Mouse (Mus musculus) heart, embryonic 12.5 days (tissue): ENCODE results near the gene Rasip1. TPM values are rescaled to one million over a fixed set of nuclear protein-coding genes. Genes with fewer than 3 reads are reported as not detected.
A peak's percentile ranks its signal among the peaks of the same experiment; 100 is the strongest.

Source experiments
- ATAC-seq: fragments of 200-750 bp; cut with Nextera tagmentation; 2 replicates; pipeline ENCODE4 v1.8.0; 2017; ENCODE audit warnings: moderate TSS enrichment, moderate library complexity; ENCODE audit not compliant: insufficient number of reproducible peaks, low FRiP score
- H3K27ac ChIP-seq: fragments of 300-500 bp; sonication (generic); 2 replicates; pipeline ENCODE4 v1.5.1; 2016; ENCODE audit warnings: mild to moderate bottlenecking, moderate library complexity; ENCODE audit not compliant: poor library complexity, severe bottlenecking
- H3K27me3 ChIP-seq: fragments of 300-500 bp; sonication (generic); replicated peaks from 2 replicates; pipeline ENCODE4 v1.6.1; 2016; ENCODE audit warnings: mild to moderate bottlenecking, moderate library complexity
- H3K36me3 ChIP-seq: fragments of 300-500 bp; sonication (generic); 2 replicates; pipeline ENCODE4 v1.6.1; 2016; ENCODE audit warnings: mild to moderate bottlenecking, moderate library complexity
- H3K4me1 ChIP-seq: fragments of 300-500 bp; sonication (generic); replicated peaks from 2 replicates; pipeline ENCODE4 v1.6.1; 2016; ENCODE audit warnings: mild to moderate bottlenecking
- H3K4me2 ChIP-seq: fragments of 300-500 bp; sonication (generic); 2 replicates; pipeline ENCODE4 v1.6.1; 2016; ENCODE audit warnings: mild to moderate bottlenecking, moderate library complexity
- H3K4me3 ChIP-seq: fragments of 300-500 bp; sonication (generic); 2 replicates; pipeline ENCODE4 v1.5.1; 2016; ENCODE audit warnings: mild to moderate bottlenecking
- H3K9ac ChIP-seq: fragments of 300-500 bp; sonication (generic); 2 replicates; pipeline ENCODE4 v1.6.1; 2016; ENCODE audit warnings: mild to moderate bottlenecking, moderate library complexity
- H3K9me3 ChIP-seq: fragments of 300-500 bp; sonication (generic); replicated peaks from 2 replicates; pipeline ENCODE4 v1.6.1; 2016; ENCODE audit warnings: mild to moderate bottlenecking, moderate library complexity
- WGBS: fragments of 180-500 bp; shearing (Covaris S2); methylation state at CpG from one replicate; pipeline ENCODE4 v1.1.7; 2016; 5-methylcytosine and 5-hydroxymethylcytosine counted together
- polyA plus RNA-seq: library from polyadenylated mRNA; unstranded; fragments of >200 nt; fragmentation: Nextera tagmentation; extraction: Ambion mirVana; gene quantifications from 2 replicates; pipeline ENCODE4 v1.2.1, GENCODE M21; 2016

Gene Rasip1
- polyA plus RNA-seq, 1 experiment from 2014 or later: 36.1 TPM

GRCm38 (mm10) chr7:45677627-45678295, 50.5 kb downstream of the Rasip1 start:
- ATAC-seq: no peak
- peaks cover 26% of the 10 kb centered on the region for H3K4me1 ChIP-seq
- H3K36me3 ChIP-seq: no peaks in the 10 kb centered on the region
- H3K4me2 ChIP-seq: no peak overlapping the region
- H3K27me3 ChIP-seq: no peaks in the 10 kb centered on the region
- no peaks in the 10 kb centered on the region for H3K9me3 ChIP-seq
- no peak overlapping the region for H3K9ac ChIP-seq
- no peak overlapping the region for H3K4me3 ChIP-seq
- no peak overlapping the region for H3K27ac ChIP-seq
- WGBS: 65% methylated on average over 7 of the region's 7 CpGs

GRCm38 (mm10) chr7:45678513-45678912, 51.2 kb downstream of the Rasip1 start:
- no peak overlapping the region for H3K9ac ChIP-seq
- 89% methylated on average over 14 of the region's 14 CpGs for WGBS

GRCm38 (mm10) chr7:45679966-45680621, 52.8 kb downstream of the Rasip1 start:
- Histone ChIP-seq H3K27me3 (peaks cover 1% of the 10 kb centered on the region; the same call in 1 of the 2 replicates), H3K27ac (peak overlapping the region; percentile 57), H3K9ac (peak overlapping the region; percentile 2; the same call in 1 of the 2 replicates), H3K4me3 (no peak overlapping the region), H3K4me2 (no peak overlapping the region), H3K36me3 (no peaks in the 10 kb centered on the region), H3K4me1 (peaks cover 28% of the 10 kb centered on the region), H3K9me3 (no peaks in the 10 kb centered on the region)
- 60% methylated on average over 14 of the region's 14 CpGs for WGBS
- ATAC-seq: peak; percentile 63

More at GRCm38 (mm10) chr7:45678513-45678912, 51.2 kb downstream of the Rasip1 start:
- Histone ChIP-seq H3K4me2 (no peak overlapping the region), H3K27me3 (no peaks in the 10 kb centered on the region), H3K4me1 (peaks cover 28% of the 10 kb centered on the region), H3K4me3 (no peak overlapping the region), H3K9me3 (no peaks in the 10 kb centered on the region), H3K27ac (no peak overlapping the region), H3K36me3 (no peaks in the 10 kb centered on the region)
- no peak for ATAC-seq

GRCm38 (mm10) chr7:45681046-45681736, 53.9 kb downstream of the Rasip1 start:
- no peak for ATAC-seq
- Histone ChIP-seq H3K4me1 (peaks cover 28% of the 10 kb centered on the region), H3K9me3 (no peaks in the 10 kb centered on the region), H3K4me2 (no peak overlapping the region), H3K36me3 (no peaks in the 10 kb centered on the region), H3K27me3 (peaks cover 4% of the 10 kb centered on the region; the same call in 1 of the 2 replicates), H3K27ac (no peak overlapping the region), H3K4me3 (no peak overlapping the region), H3K9ac (0 out of 2 replicates have a peak overlapping the region, but pooled peaks have one; percentile 15)
- WGBS: 64% methylated on average over 8 of the region's 8 CpGs

GRCm38 (mm10) chr7:45682144-45683126, 55.1 kb downstream of the Rasip1 start:
- peak; percentile 36 for ATAC-seq
- Histone ChIP-seq H3K9ac (peak overlapping the region; percentile 24; the same call in 1 of the 2 replicates), H3K4me1 (peaks cover 28% of the 10 kb centered on the region), H3K36me3 (no peaks in the 10 kb centered on the region), H3K4me3 (peak overlapping the region; percentile 14), H3K27ac (no peak overlapping the region), H3K4me2 (peak overlapping the region; percentile 57), H3K27me3 (peaks cover 4% of the 10 kb centered on the region; the same call in 1 of the 2 replicates), H3K9me3 (no peaks in the 10 kb centered on the region)
- 29% methylated on average over 14 of the region's 14 CpGs for WGBS

- Histone ChIP-seq H3K4me2 (no peak within 1 kb of the TSS), H3K36me3 (no peaks in the 10 kb centered on the region), H3K9ac (no peak within 1 kb of the TSS), H3K27ac (no peak within 1 kb of the TSS), H3K27me3 (peaks cover 4% of the 10 kb centered on the region; the same call in 1 of the 2 replicates), H3K4me1 (peaks cover 28% of the 10 kb centered on the region), H3K4me3 (no peak within 1 kb of the TSS), H3K9me3 (no peaks in the 10 kb centered on the region)
- no peak for ATAC-seq
- 77% methylated on average over 7 of the region's 7 CpGs for WGBS
Measured at GRCm38 (mm10) chr7:45683396-45684050, 56.2 kb downstream of the Rasip1 start, which contains the start of gene Ntn5. Ntn5 (plus strand) TSS chr7:45684022.

- no peaks in the 10 kb centered on the region for H3K36me3 ChIP-seq
- no peaks in the 10 kb centered on the region for H3K9me3 ChIP-seq
- H3K4me1 ChIP-seq: peaks cover 37% of the 10 kb centered on the region
- no peak overlapping the region for H3K4me2 ChIP-seq
- no peak overlapping the region for H3K9ac ChIP-seq
- H3K4me3 ChIP-seq: no peak overlapping the region
- peaks cover 4% of the 10 kb centered on the region; the same call in 1 of the 2 replicates for H3K27me3 ChIP-seq
- 60% methylated on average over 10 of the region's 10 CpGs for WGBS
- no peak overlapping the region for H3K27ac ChIP-seq
- no peak for ATAC-seq
Measured at GRCm38 (mm10) chr7:45685811-45686210, 58.5 kb downstream of the Rasip1 start.

- WGBS: 79% methylated on average over 3 of the region's 3 CpGs
- Histone ChIP-seq H3K9ac (no peak overlapping the region), H3K27ac (no peak overlapping the region), H3K9me3 (no peaks in the 10 kb centered on the region), H3K27me3 (peaks cover 4% of the 10 kb centered on the region; the same call in 1 of the 2 replicates), H3K4me2 (no peak overlapping the region), H3K36me3 (no peaks in the 10 kb centered on the region), H3K4me1 (peaks cover 29% of the 10 kb centered on the region), H3K4me3 (no peak overlapping the region)
- no peak for ATAC-seq
Measured at GRCm38 (mm10) chr7:45686841-45687240, 59.6 kb downstream of the Rasip1 start.
